Mouse (Mus musculus) skeletal muscle tissue, adult 2 months (tissue): ENCODE measurements around the gene Nup43.
"Not testable (repeated sequence)": the region's sequence is repeated elsewhere in the genome, so short reads cannot be mapped to it uniquely, and the experiment has no call there.

ENCODE experiments used
- DNase-seq: peaks from one replicate; pipeline ENCODE4 v3.0.0-alpha.2; 2012; ENCODE audit warnings: low read depth, low spot score

Nup43 gene

DNA sequence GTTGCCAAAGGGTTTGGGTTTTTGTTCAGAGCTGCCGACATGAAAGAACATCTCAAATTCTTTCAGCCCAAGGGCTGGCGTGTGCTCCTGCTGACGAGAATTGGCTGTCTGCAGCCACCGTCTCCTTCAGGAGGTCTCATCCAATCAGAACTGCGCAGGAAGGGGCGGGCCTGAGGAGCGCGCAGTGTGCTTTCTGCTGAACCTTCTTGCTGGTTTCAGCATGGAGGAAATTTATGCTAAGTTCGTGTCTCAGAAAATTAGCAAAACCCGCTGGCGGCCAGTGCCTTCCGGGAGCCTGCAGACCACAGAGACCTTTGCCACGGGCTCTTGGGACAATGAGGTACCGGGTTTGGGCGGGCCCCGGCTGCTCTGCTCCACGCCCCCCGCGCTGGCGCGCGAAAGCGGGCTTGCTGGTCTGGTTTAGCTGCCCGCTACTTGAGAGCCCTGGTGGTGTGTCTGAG lies at the start of gene Nup43:
Nup43 (plus strand) TSS at position 162 of the 461 bp plus-strand sequence.
- peak; percentile 89 for DNase-seq

DNA sequence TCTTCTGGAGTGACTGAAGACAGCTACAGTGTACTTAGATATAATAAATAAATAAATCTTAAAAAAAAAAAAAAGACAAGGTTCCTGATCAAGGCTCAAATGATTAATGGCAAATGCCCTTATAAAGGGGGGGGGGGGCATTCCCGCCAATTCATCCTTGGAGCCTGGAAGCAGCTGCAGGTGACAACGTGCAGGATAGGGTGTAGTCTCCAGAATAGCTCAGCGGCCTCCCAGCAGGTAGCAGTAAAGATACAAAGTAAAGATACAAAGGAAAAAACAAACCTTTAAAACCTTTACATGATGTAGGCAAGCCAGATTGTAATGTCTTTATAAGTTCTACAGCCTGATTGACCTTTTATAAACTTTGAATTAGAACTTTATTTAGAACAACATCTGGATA lies 49.7 kb upstream of the Nup43 start:
- not testable (repeated sequence) for DNase-seq

- DNase-seq, result no peak
Measured at GRCm38 (mm10) chr10:7619821-7620241, 47.5 kb upstream of the Nup43 start.

- DNase-seq, result no peak
Measured at GRCm38 (mm10) chr10:7620723-7621122, 46.6 kb upstream of the Nup43 start.

DNA sequence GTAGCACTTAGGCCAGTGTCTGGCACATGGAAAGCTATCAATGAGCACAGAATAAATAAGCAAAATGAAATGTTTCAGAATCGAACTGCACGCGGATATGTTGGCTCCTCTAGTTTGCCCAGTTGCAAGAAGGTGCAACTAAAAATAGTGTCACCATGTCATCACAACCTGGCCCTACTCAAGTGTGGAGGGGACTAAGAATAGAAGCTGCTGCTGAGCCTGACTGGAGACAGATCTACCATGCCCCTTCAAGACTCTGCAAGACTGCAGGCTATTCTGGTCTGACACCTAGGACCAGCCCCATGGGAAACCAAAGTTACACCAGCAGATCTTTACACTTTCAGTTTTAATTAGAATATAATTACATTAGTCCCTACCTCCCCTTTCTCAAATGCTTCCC lies 44.9 kb upstream of the Nup43 start:
- peak; percentile 86 for DNase-seq

GRCm38 (mm10) chr10:7623861-7624518 lies 43.3 kb upstream of the Nup43 start:
- DNase-seq, result no peak

GRCm38 (mm10) chr10:7629092-7629491 lies 38.2 kb upstream of the Nup43 start:
- DNase-seq, result peak; percentile 45

- DNase-seq, result no peak
Measured at GRCm38 (mm10) chr10:7630286-7630685, 37.0 kb upstream of the Nup43 start.

DNA sequence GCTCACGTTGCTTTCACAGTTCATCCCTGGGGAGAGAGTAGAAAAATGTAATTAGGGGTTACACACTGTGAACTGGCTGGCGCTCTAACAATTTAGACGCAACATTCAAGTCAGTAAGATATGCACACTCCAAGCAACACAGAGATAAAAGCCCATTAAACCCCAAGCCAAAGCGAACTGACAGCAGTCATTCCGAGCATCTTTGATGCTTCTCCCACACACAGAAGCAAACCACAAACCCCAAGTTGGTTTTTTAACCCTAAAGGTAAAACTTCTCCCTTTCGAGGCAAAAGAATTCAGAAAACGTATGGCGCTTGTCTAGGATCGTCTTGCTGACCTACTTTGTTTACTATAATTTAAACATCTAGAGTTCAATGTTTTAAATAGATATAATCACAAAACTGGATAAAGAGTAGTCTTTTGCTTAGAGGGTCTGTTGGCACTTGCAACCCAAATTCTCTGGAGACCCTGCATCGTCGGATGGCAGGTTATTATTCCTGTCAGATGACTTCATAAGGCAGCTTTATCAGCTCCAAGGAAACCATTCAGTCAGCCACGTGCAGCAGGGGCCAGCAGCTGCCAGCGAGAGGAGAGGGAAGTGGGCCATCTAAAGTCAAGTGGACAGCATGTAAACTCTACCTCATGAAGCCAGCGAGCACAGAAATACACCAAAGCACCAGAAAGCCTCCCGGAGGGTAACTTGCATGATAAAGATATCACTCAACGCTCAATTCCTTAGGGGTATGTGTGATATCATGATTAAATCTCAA lies 36.2 kb upstream of the Nup43 start:
- DNase-seq, result no peak

DNA sequence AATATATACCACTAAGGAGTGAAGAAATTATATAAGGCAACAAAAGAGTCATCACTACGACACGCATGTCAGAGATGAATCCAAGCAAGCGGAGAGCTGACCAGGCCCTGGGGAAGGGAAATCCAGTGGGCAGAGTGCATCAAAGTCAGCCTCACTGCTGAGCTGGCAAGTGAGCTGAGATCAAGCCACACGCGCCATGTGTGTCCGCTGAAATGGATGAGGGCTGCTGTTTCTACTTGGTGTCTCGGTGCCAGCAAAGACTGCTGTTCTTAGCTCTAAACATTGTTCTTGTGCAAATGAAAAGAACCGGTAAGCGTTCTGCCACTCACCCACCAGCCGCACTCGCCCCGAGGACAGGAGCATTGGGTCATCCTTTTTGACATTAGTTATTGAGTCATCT lies 26.9 kb upstream of the Nup43 start:
- DNase-seq, result no peak

DNA sequence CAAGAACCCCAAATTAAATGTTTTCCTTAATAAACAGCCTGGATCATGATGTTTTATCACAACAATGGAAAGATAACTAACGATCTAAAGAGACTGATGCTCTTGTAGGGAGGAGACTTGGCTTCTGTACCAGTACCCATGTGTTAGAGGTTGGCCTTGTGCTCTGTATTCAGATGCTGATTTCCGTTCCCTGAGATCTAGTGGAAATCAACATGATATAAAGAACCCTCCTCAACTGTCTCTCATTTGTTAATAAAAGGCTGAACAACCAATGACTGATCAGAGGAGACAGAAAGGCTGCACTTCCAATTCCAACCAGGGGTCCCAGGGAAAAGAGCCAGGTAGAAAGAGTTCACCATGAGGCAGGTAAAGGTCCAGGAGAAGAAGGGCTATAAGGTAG lies 21.4 kb upstream of the Nup43 start:
- no peak for DNase-seq

DNA sequence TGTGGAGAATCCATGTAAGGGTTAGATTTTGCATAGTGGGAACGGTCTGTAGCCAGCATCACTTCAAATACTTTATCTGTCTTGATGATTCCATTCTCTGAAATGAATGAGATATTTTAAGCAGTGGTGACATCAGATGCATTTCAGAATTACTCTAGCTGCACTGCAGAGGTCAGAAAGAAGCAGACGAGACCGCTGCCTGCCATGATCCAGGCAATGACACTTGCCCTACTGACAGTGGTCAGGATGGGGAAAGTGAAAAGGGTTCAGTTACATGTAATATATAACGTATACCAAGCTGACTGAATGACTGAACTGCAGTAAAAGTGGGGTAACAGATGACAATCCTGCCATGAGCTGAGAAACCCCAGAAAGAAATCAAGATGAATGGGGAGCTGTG lies 18.2 kb upstream of the Nup43 start:
- DNase-seq, result no peak

GRCm38 (mm10) chr10:7651057-7651456 lies 16.2 kb upstream of the Nup43 start:
- DNase-seq, result no peak

DNA sequence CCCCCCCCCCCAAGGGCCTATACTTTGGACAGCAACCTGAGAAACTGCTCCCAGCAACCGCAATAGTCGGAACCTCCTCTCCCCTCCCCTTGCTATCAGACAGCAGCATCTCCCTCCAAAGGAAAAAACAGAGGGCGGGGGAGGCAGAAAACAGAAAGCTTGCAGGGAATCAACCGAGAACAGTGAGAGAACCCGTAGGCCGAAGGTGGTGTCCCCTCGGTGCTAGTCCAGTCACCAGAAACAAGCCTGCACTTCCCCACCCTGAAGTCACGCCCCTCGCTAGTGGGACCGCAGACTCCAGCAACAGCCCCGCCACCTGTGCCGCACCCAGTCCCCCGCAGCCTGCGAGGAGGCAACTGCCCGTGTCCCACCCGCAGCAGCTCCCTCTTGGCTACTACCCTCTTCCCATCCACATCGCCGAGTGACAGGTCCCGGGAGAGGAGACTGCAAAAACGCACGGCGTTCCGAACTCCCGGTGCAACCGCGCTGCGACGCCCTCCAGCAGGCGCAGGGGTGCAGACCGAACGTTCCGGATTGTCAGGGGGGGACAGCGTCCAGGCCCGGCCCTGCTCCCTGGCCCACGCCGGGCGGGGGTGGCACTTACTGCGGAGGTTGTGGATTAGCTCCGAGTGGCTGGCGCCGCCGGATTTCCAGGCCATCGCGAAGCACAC lies 4.7 kb upstream of the Nup43 start:
- DNase-seq, result no peak

GRCm38 (mm10) chr10:7663159-7664026 lies 3.9 kb upstream of the Nup43 start:
- DNase-seq, result peak; percentile 82

DNA sequence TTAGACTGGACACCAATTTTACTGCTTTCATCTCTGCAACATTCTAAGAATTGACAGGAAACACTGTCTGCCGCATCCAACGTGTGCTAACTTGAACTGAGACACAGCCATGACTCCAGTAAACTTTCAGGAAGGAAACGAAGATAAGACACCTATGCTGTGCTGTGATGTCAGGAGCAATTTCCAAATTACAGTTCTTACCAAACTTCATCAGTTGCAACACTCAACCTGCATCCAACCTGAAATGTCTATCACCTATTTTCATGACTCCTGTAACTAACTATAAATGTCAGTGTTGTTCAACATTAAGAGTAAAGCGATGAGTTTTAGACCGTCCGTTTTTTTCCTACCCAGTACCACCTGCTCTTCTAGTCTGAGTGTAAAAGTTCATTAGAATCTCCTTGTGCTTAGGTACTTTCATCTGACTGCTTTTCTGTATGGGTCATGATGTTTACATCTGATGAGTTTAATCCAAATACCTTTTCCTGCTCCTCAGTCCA lies 3.2 kb upstream of the Nup43 start:
- DNase-seq, result no peak

- no peak for DNase-seq
Measured at GRCm38 (mm10) chr10:7664889-7665288, 2.4 kb upstream of the Nup43 start.

DNA sequence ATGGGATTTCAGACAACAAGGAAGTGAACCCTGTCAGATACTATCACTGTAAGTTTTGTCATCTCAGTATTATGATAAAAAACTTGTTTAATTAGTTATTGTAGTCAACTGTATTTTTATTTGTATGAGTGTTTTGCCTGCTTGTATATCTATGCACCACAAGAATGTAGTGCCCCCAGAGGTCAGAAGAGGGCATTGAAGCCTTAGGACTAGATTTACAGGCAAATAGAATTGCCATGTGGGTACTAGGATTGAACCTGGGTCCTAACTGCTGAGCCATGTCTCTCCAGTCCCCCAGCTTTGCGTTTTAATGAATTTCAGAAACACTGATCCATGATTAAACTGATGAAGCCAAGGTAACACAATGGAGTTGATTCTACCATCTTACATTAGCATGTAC lies 6.4 kb downstream of the Nup43 start:
- DNase-seq, result no peak

- peak; percentile 50 for DNase-seq
Measured at GRCm38 (mm10) chr10:7680731-7681301, 13.5 kb downstream of the Nup43 start, which contains the start of the genes Pcmt1 and Lats1. Gene Pcmt1 (minus strand): TSS chr10:7681136. Gene Lats1 (plus strand): TSS chr10:7681214.

GRCm38 (mm10) chr10:7681343-7682025 lies 14.2 kb downstream of the Nup43 start:
- DNase-seq, result peak; percentile 44
